Mouse (Mus musculus) G1E (cell line): ENCODE results near the gene Als2.
A peak's percentile ranks its signal among the peaks of the same experiment; 100 is the strongest.

Source experiments
- CTCF ChIP-seq: IDR thresholded peaks from 2 replicates; pipeline ENCODE4 v1.5.1; 2012; ENCODE audit warnings: low read depth, low read length, inconsistent platforms, mixed read lengths
- GATA1 ChIP-seq: IDR thresholded peaks from 2 replicates; pipeline ENCODE4 v1.6.1; 2012; ENCODE audit warnings: borderline replicate concordance, low read length, inconsistent platforms, mixed read lengths
- POLR2AphosphoS5 ChIP-seq: IDR thresholded peaks from 2 replicates; pipeline ENCODE4 v1.6.1; 2012; ENCODE audit warnings: low read depth, low read length, inconsistent platforms; ENCODE audit not compliant: insufficient replicate concordance
- TAL1 ChIP-seq: conservative IDR thresholded peaks from 2 replicates; pipeline ENCODE4 v1.6.1; 2012; ENCODE audit warnings: low read depth, low read length, inconsistent platforms, mixed read lengths

DNA sequence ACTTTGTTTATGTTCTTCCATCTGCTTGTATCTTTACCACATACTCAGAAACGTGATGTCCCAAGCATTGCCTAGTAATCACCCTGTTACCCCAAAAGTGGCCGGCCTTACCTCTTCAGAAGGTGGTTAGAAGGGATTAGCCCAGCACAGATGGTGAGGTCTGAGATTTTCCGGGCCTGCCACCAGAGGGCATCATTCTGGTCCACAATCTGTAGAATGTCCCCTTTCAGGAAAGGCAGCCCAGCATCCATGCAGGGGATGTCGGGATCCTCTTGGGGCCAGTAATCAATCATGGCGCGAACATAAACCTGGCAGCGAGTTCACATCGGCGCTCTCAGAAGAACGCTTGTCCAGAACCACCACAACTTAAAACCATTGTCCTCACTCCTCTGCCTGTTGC lies 92.5 kb downstream of the Als2 start:
- TF ChIP-seq GATA1 (no peak), POLR2AphosphoS5 (no peak), CTCF (peak; percentile 62), TAL1 (no peak)
